Mouse (Mus musculus) limb, embryonic 15.5 days (tissue): Measurements from ENCODE around the gene Icosl. TPM values are rescaled to one million over a fixed set of nuclear protein-coding genes. Genes with fewer than 3 reads are reported as not detected.
"Not testable (repeated sequence)": the region's sequence is repeated elsewhere in the genome, so short reads cannot be mapped to it uniquely, and the experiment has no call there.

Experiments used
- ATAC-seq: fragments of 200-750 bp; cut with Nextera tagmentation; 2 replicates; pipeline ENCODE4 v1.8.0; 2017; ENCODE audit warnings: low read depth, moderate TSS enrichment; ENCODE audit not compliant: insufficient number of reproducible peaks, low FRiP score, low TSS enrichment
- H3K27ac ChIP-seq: fragments of 300-500 bp; sonication (generic); 2 replicates; pipeline ENCODE4 v1.5.1; 2015; ENCODE audit warnings: moderate library complexity, mild to moderate bottlenecking, inconsistent platforms
- H3K27me3 ChIP-seq: fragments of 300-500 bp; sonication (generic); 2 replicates; pipeline ENCODE4 v1.6.1; 2015; ENCODE audit warnings: inconsistent platforms
- H3K36me3 ChIP-seq: fragments of 300-500 bp; sonication (generic); 2 replicates; pipeline ENCODE4 v1.6.1; 2015; ENCODE audit warnings: inconsistent platforms
- H3K4me1 ChIP-seq: fragments of 300-500 bp; sonication (generic); 2 replicates; pipeline ENCODE4 v1.6.1; 2015; ENCODE audit warnings: inconsistent platforms
- H3K4me2 ChIP-seq: fragments of 300-500 bp; sonication (generic); 2 replicates; pipeline ENCODE4 v1.6.1; 2015; ENCODE audit warnings: mild to moderate bottlenecking, inconsistent platforms
- H3K4me3 ChIP-seq: fragments of 300-500 bp; sonication (generic); 2 replicates; pipeline ENCODE4 v1.5.1; 2015; ENCODE audit warnings: mild to moderate bottlenecking, inconsistent platforms
- H3K9ac ChIP-seq: fragments of 300-500 bp; sonication (generic); 2 replicates; pipeline ENCODE4 v1.6.1; 2015; ENCODE audit warnings: inconsistent platforms
- H3K9me3 ChIP-seq: fragments of 300-500 bp; sonication (generic); 2 replicates; pipeline ENCODE4 v1.6.1; 2016; ENCODE audit warnings: inconsistent platforms
- WGBS: fragments of 180-500 bp; shearing (Covaris S2); methylation state at CpG from one replicate; pipeline ENCODE4 v1.1.7; 2015; 5-methylcytosine and 5-hydroxymethylcytosine counted together
- polyA plus RNA-seq: library from polyadenylated mRNA; unstranded; fragments of >200 nt; fragmentation: Nextera tagmentation; extraction: Ambion mirVana; gene quantifications from 2 replicates; pipeline ENCODE4 v1.2.1, GENCODE M21; 2015

The Icosl gene
- 7.2 and 7.3 TPM in 2 replicates for polyA plus RNA-seq

DNA sequence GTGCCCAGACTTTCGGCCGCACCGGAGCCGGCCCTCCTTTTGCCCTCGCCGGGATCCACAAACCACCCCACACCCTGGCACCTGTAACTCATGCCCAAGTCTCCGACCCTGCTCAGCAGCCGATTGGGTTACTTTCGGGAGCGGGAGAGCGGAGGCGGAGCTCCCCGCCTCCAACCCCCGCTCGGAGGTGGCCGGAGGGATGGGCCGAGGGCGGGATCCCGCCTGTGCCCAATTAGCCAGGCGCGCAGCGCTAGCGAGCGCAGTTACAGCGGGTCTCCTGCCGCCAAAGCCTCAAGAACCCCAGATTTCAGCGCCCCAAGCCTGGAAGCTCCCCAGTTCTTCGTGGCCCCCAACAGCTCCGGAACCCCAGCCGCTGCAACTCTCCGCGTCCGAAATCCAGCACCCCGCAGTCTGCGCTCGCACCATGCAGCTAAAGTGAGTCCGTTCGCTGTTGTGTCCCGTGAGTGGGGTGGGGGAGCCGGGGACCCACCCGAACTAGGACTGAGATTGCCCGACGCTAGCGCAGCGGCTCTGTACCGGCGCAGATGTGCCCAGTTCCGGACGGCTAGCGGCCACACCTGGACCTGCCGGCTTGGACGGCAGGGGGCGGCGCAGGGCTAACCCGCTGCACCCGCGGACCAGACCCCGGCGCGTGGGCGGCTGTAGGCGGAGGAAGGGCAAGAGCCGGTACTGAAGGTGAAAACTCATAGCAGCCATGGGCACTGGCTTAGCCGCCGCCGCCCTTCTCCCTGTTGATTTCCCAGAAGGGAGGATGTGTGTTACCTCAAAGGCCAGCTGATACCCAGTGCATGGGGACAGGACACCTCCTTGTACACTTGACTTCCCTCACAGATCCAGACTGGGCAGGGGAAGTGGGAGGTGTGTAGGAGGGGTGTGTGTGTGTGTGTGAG, at the start of gene Icosl:
Icosl (plus strand) TSS at position 202 of the 911 bp plus-strand sequence.
- ATAC-seq: peak; percentile 77
- Histone ChIP-seq H3K4me2 (peak within 1 kb of the TSS; percentile 96), H3K9me3 (no peaks in the 10 kb centered on the region), H3K4me1 (peaks cover 14% of the 10 kb centered on the region), H3K27ac (peak within 1 kb of the TSS; percentile 38; the same call in 1 of the 2 replicates), H3K9ac (peak within 1 kb of the TSS; percentile 46), H3K4me3 (peak within 1 kb of the TSS; percentile 61), H3K36me3 (no peaks in the 10 kb centered on the region), H3K27me3 (peaks cover 14% of the 10 kb centered on the region)
- under 1% methylated on average over 66 of the region's 66 CpGs for WGBS

DNA sequence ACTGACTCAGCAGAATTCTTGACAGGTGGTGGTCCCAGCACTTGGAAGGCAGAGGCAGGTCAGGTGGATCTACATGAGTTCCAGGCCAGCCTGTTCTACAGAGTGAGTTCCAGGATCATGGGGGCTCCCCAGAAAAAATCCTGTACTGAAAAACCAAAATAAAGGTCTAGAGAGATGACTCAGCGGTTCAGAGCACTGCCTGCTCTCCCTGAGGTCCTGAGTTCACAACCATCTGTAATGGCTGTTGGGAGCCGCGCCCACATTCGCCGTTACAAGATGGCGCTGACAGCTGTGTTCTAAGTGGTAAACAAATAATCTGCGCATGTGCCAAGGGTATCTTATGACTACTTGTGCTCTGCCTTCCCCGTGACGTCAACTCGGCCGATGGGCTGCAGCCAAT, 49.1 kb upstream of the Icosl start:
- H3K4me1 ChIP-seq, H3K27ac ChIP-seq, H3K4me2 ChIP-seq, H3K4me3 ChIP-seq, H3K9ac ChIP-seq, H3K9me3 ChIP-seq, H3K27me3 ChIP-seq, H3K36me3 ChIP-seq, ATAC-seq: not testable (repeated sequence)
- 93% methylated on average over 7 of the region's 11 CpGs for WGBS

DNA sequence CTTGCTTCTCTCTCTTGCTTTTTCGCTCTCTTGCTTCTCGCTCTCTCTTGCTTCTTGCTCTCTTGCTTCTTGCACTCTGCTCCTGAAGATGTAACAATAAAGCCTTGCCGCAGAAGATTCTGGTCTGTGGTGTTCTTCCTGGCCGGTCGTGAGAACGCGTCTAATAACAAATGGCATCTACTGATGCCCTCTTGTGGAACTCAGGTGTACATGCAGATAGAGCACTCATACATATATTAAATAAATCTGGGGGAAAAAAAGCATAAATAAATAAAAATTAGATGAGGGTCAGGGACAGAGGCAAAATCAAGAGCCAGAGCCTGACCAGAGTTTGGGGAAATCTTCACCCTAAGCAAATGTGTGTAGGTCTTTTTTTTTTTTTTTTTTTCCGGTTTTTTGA, 43.6 kb upstream of the Icosl start:
- not testable (repeated sequence) for H3K4me3 ChIP-seq, ATAC-seq, H3K9me3 ChIP-seq, H3K9ac ChIP-seq, H3K4me2 ChIP-seq, H3K27me3 ChIP-seq, H3K27ac ChIP-seq, H3K4me1 ChIP-seq, H3K36me3 ChIP-seq
- 64% methylated on average over 6 of the region's 8 CpGs for WGBS

DNA sequence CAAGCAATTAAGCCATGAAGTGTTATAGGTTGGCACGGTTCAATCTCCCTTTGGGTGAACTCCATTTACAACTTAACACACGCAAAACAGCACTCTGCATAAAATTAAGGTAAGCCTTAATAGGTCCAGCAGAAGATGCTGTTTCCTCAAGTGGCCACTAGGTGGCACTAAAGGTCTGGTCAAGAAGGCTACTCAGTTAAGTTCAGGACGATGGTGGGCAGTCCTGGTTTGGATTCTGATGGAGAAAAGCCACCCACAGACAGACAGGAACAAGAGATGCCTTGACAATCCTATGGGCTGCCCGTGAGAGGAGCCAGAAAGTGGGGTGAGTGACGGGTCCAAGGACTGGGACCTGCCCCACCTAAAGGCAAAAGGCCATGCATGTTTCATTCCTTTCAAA, 41.0 kb upstream of the Icosl start:
- H3K27ac ChIP-seq: no peak overlapping the region
- no peak overlapping the region for H3K9ac ChIP-seq
- no peaks in the 10 kb centered on the region for H3K27me3 ChIP-seq
- whole genome bisulfite sequencing: 4% methylated on average over 5 of the region's 5 CpGs
- no peak for ATAC-seq
- no peak overlapping the region for H3K4me2 ChIP-seq
- no peaks in the 10 kb centered on the region for H3K9me3 ChIP-seq
- no peaks in the 10 kb centered on the region for H3K4me1 ChIP-seq
- H3K36me3 ChIP-seq: no peaks in the 10 kb centered on the region
- no peak overlapping the region for H3K4me3 ChIP-seq

DNA sequence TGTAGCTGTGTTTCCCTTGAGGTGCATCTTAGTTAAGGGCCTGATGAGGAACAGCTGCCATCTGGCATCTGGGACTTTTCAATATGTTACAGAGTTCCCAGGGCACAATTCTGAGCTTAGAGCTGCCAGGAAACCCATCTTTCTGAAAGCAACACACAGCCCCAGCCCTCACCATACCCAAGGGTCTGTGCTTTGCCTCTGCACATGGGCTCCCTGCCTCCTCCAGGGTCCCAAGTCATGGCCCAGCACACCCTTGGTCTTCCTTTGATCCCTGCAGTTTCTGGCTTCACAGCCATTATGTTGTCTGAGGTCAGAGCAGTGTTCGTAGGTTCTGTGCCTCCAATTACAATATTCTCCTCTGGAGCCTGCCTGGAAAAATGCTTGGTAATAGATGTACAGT, 40.0 kb upstream of the Icosl start:
- H3K4me1 ChIP-seq: no peaks in the 10 kb centered on the region
- no peak overlapping the region for H3K27ac ChIP-seq
- no peaks in the 10 kb centered on the region for H3K27me3 ChIP-seq
- no peaks in the 10 kb centered on the region for H3K9me3 ChIP-seq
- no peak overlapping the region for H3K9ac ChIP-seq
- H3K4me2 ChIP-seq: no peak overlapping the region
- no peak for ATAC-seq
- 86% methylated on average over 1 of the region's 1 CpGs for WGBS
- no peaks in the 10 kb centered on the region for H3K36me3 ChIP-seq
- H3K4me3 ChIP-seq: no peak overlapping the region

DNA sequence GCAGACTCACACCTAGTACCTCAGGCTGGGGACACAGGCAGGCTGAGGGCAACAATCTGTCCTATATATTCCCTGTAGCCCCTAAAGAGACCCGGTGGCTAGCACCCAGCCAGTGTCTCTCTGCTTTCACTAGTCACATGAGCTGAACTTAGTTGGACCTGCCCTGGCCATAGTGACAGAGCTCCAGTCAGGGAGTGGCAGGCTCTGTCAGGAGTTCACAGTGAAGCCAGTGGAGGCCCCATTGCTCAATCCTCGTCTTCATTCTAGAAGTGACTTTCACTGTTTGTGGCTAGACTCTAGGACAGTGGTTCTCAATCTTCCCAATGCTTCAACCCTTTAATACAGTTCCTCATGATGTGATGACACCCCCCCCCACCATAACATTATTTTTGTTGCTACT, 37.1 kb upstream of the Icosl start:
- no peak overlapping the region for H3K27ac ChIP-seq
- 63% methylated on average over 2 of the region's 2 CpGs for WGBS
- ATAC-seq: no peak

DNA sequence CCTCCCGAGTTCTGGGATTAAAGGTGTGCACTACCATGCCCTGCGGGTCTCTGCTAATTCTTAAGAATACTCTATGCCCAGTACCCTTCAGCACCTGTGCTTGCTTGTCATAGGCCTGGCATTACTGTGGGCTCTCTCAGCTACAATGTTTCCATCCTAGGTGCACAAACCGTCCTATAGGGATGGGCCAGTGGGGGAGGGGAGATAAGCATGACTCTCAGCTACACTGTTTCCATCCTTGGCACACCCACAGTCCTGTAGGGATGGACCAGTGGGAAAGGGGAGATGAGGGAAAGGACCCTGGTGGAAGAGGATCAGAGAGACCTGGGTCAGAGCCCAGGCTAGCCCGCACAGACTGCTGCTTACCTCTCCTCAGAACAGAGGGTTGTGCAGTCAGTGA, 32.0 kb upstream of the Icosl start:
- Histone ChIP-seq H3K9me3 (no peaks in the 10 kb centered on the region), H3K4me3 (no peak overlapping the region), H3K9ac (no peak overlapping the region), H3K36me3 (no peaks in the 10 kb centered on the region), H3K4me1 (peaks cover 2% of the 10 kb centered on the region; the same call in 1 of the 2 replicates), H3K27me3 (no peaks in the 10 kb centered on the region), H3K4me2 (no peak overlapping the region), H3K27ac (no peak overlapping the region)
- no peak for ATAC-seq
- 85% methylated on average over 4 of the region's 4 CpGs for WGBS

More for the DNA sequence above, 37.1 kb upstream of the Icosl start:
- Histone ChIP-seq H3K4me3 (no peak overlapping the region), H3K9ac (no peak overlapping the region), H3K4me1 (no peaks in the 10 kb centered on the region), H3K4me2 (no peak overlapping the region), H3K27me3 (no peaks in the 10 kb centered on the region), H3K9me3 (no peaks in the 10 kb centered on the region), H3K36me3 (no peaks in the 10 kb centered on the region)

DNA sequence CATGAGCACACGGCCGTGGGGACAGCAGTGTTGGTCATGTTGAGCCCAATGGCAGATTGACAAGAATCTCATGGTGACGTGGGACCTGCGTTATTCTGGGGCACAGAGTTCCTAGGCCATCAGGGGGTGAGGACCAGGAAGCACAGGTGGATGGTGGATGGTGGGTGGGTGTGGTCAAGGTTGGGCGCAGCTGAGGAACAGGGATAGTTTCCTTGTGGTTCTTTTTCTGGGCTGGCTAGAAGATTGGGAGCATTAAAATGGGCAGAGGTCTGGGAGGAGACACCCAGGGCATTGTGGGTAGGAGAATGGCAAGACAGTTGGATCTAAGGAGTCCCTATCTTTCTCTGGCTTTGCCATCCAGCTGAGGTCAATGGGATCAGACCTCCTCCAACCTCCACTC, 27.5 kb upstream of the Icosl start, which contains the start of gene Dnmt3l:
Dnmt3l (plus strand) TSS at position 301 of the 400 bp plus-strand sequence.
- WGBS: 92% methylated on average over 5 of the region's 5 CpGs
- Histone ChIP-seq H3K27ac (no peak within 1 kb of the TSS), H3K27me3 (0 out of 2 replicates have a peak, but pooled peaks cover 4% of the 10 kb centered on the region), H3K4me2 (no peak within 1 kb of the TSS), H3K36me3 (no peaks in the 10 kb centered on the region), H3K9ac (no peak within 1 kb of the TSS), H3K4me3 (no peak within 1 kb of the TSS), H3K4me1 (peaks cover 15% of the 10 kb centered on the region), H3K9me3 (no peaks in the 10 kb centered on the region)
- ATAC-seq: no peak

DNA sequence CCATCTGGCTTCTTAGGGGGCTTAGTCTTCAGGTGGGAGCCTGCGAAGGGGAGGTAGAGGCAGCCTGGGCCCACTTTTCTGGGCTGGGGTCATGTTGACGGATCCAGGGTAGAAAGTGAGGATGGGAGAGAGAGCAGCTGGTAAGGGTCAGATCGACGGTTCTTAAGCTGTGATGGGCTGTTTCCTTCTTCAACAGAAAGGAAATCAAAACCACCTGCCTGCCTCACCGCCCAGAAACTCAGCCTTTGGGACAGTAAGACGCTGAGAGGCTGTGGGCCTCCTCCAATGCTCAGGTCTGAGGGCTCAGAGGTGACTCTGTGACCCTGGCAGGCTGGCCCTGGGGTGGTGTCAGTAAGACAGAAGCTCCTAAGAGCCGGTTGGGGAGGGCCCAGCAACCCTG, 27.0 kb upstream of the Icosl start:
- ATAC-seq: no peak
- 42% methylated on average over 7 of the region's 7 CpGs for WGBS
- no peak overlapping the region for H3K4me3 ChIP-seq
- peaks cover 15% of the 10 kb centered on the region for H3K4me1 ChIP-seq
- H3K4me2 ChIP-seq: no peak overlapping the region
- no peak overlapping the region for H3K9ac ChIP-seq
- no peaks in the 10 kb centered on the region for H3K9me3 ChIP-seq
- H3K27me3 ChIP-seq: 0 out of 2 replicates have a peak, but pooled peaks cover 4% of the 10 kb centered on the region
- no peak overlapping the region for H3K27ac ChIP-seq
- H3K36me3 ChIP-seq: no peaks in the 10 kb centered on the region

DNA sequence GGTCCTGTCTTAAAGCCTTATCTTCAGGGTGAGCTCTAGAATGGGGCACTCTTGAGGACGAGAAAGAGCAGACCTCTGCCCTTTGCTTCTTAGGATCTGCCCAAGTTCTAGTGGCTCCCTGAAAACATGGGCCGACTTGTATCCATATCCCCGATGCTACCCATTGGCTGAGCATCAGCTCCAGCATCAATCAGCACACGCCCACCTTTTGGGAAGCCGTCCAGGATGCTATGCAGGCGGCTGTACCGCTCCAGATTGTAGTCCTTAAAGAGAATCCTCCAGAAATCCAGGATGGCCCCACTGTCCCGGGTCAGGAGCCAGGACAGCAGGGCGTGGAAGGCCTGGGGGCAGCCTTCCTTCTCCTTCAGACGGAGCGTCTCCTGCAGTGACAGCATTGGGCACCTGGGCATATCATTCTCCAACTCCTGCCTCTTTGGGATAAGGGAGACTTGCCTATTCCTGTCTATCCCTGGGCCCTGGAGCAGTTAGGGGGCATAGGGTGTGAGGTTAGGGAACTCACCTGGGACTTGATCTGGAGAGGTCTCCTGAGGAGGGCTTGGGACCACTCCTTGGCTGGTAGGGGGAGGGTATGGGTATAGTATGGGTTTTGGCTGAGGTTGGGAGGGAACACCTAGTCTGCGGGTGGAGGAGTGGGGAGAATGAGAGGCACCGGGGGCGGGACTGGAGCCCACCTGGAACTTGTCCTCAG, 26.3 kb upstream of the Icosl start:
- no peak overlapping the region for H3K27ac ChIP-seq
- H3K27me3 ChIP-seq: 0 out of 2 replicates have a peak, but pooled peaks cover 4% of the 10 kb centered on the region
- H3K36me3 ChIP-seq: no peaks in the 10 kb centered on the region
- 56% methylated on average over 14 of the region's 14 CpGs for WGBS
- H3K9ac ChIP-seq: no peak overlapping the region
- peak overlapping the region; percentile 39 for H3K4me2 ChIP-seq
- no peaks in the 10 kb centered on the region for H3K9me3 ChIP-seq
- H3K4me1 ChIP-seq: peaks cover 15% of the 10 kb centered on the region
- peak overlapping the region; percentile 7; the same call in 1 of the 2 replicates for H3K4me3 ChIP-seq
- no peak for ATAC-seq

DNA sequence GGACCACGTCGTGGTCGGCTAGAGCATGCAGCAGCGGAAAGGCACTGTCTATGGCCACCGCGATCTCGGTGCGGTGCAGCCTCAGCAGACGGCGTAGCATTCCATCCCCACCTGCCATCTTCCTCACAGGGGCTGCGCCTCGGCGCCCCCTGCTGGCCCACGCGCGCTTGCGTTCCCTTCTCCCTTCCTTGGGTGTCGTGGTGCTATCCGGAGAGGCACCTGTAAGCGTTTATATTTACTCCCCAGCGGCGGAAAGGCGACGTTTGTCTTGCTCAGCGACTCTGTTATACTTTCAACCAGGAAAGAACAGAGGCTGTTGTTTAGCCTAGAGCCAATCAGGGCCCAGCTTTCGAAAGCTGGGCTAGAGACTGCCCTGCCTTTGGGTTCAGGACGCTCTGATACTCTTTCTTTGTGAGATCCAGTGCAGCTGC, 25.7 kb upstream of the Icosl start, which contains the start of gene Aire:
Aire (minus strand) TSS at position 205 of the 431 bp plus-strand sequence.
- WGBS: 2% methylated on average over 27 of the region's 27 CpGs
- Histone ChIP-seq H3K36me3 (no peaks in the 10 kb centered on the region), H3K4me3 (peak within 1 kb of the TSS; percentile 7; the same call in 1 of the 2 replicates), H3K4me1 (peaks cover 15% of the 10 kb centered on the region), H3K4me2 (peak within 1 kb of the TSS; percentile 39), H3K27ac (no peak within 1 kb of the TSS), H3K9ac (no peak within 1 kb of the TSS), H3K27me3 (0 out of 2 replicates have a peak, but pooled peaks cover 4% of the 10 kb centered on the region), H3K9me3 (no peaks in the 10 kb centered on the region)
- ATAC-seq: no peak

DNA sequence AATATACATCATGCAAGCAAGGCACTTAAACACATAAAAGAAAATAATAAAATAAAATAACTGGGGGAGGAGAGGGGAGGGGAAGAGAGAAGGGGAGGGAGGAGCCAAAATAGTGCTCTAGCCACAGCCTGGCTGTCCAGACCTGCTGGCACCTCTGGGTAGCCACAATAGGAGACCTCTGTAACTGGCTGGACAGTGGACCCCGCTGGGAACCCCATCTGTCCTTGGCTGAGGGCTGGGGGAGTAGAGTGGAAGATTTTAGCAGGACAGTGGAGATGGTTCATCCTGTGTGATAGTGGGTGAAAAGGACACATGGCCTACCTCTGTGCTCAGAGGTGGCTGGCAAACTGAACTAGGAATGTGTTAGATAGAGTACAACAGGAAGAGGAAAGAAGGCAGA, 24.6 kb upstream of the Icosl start:
- Histone ChIP-seq H3K4me2 (no peak overlapping the region), H3K4me3 (no peak overlapping the region), H3K9ac (no peak overlapping the region), H3K4me1 (peaks cover 15% of the 10 kb centered on the region), H3K27ac (no peak overlapping the region), H3K36me3 (no peaks in the 10 kb centered on the region), H3K9me3 (no peaks in the 10 kb centered on the region), H3K27me3 (0 out of 2 replicates have a peak, but pooled peaks cover 4% of the 10 kb centered on the region)
- 76% methylated on average over 1 of the region's 1 CpGs for WGBS
- no peak for ATAC-seq
